Mouse (Mus musculus) olfactory bulb, adult 2 months (tissue): ENCODE results near the gene Cnih3.

Experiments
- CTCF ChIP-seq: fragments of 200-500 bp; IDR thresholded peaks from 2 replicates; pipeline ENCODE4 v1.5.1; 2012; ENCODE audit warnings: low read depth, mild to moderate bottlenecking, low read length, moderate library complexity; ENCODE audit not compliant: insufficient read depth
- POLR2A ChIP-seq: fragments of 200-500 bp; IDR thresholded peaks from 2 replicates; pipeline ENCODE4 v1.6.1; 2012; ENCODE audit warnings: mild to moderate bottlenecking, low read depth, low read length, moderate library complexity; ENCODE audit not compliant: insufficient read depth

GRCm38 (mm10) chr1:181334329-181335018, 18.0 kb upstream of the Cnih3 start:
- no peak for TF ChIP-seq CTCF
- no peak for TF ChIP-seq POLR2A
